Mouse (Mus musculus) layer of hippocampus, postnatal 10 days (tissue): Measurements from ENCODE around the gene Gm4791. TPM values are rescaled to one million over a fixed set of nuclear protein-coding genes. Genes with fewer than 3 reads are reported as not detected.

Source experiments
- DNase-seq, 2 experiments: peaks; one replicate each; pipeline ENCODE4 v3.0.0; 2021; ENCODE audit warnings: low spot score in 2 of 2
- long read RNA-seq: library from polyadenylated mRNA; stranded (forward); transcript quantifications from one replicate; pipeline ENCODE4 v2.0.0, GENCODE M21; 2023
- total RNA-seq, 2 experiments: library from RNA; stranded (reverse); gene quantifications; 2 replicates each; pipeline ENCODE4 v1.2.3; 2021

The Gm4791 gene
- total RNA-seq: not detected
- long read RNA-seq: 0 reads

DNA sequence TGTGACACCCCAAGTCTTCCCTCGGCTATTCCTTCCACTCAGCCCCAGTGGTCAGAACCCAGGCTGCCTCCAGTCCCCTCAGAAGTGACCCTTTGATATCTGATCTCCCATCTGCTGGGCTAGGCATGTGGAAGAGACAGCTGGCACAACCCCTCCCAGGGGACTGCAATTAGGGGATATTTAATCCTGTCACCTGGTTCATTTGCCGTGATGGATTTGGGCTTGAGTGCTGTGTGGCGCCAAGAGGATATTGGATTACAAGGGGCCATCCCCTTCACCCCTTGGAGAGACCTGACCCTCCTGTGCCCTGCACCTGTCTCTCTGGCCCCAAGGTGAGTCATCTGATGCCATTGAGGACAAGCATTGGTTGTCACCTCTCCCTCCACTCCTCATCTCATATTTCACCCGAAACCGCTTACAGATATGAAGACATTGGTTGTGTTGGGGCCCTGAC, at the start of gene Gm4791:
Gm4791 (plus strand) TSS at position 404 of the 454 bp plus-strand sequence.
- no peak for DNase-seq

DNA sequence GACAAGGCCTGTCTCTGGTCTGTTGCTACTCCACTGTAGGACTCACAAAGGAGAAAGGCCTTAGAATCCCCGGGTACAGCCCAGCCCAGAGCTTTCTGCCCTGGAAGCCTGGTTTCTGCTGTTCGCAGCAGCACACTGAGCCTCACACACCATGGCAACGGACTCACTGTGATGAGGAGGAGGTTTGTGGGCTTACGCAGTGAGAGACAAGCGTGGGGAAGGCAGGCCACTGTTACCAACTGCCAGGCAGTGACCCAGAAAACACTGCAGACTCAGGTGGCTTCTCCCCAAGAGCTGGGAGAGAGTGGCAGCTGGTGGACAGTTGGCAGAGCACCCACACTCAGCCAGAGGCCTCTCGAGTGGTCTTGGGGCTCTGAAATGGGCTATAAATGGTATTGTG, 42.3 kb upstream of the Gm4791 start:
- DNase-seq: peak; percentile 29 to 37

DNA sequence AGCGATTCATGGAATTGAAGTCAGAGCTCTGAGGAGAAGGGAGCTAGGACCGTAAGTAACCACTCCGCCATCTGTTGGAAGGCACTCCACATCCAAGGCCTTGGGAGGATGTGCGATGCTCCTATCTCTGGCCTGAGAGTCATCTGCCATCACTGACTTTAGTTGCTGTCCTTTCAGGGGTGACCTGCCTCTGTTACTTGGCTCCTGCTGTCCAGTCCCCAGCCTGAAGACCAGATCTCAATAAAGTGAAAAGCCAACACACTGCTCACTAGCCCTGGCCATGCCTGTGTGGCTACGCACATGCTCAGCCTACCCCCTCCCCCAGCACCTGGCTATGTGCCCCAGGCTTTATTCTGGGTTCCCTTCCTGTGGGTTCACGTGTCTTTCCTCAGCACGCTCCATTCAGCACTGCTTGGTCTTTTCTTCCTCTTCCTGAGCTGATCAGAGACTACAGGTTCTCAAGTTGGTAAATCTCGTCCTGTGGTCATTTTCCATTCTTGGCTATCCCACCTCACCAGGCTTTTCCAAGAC, 41.1 kb upstream of the Gm4791 start:
- DNase-seq: peak in 1 of 2 experiments; percentile 14

DNA sequence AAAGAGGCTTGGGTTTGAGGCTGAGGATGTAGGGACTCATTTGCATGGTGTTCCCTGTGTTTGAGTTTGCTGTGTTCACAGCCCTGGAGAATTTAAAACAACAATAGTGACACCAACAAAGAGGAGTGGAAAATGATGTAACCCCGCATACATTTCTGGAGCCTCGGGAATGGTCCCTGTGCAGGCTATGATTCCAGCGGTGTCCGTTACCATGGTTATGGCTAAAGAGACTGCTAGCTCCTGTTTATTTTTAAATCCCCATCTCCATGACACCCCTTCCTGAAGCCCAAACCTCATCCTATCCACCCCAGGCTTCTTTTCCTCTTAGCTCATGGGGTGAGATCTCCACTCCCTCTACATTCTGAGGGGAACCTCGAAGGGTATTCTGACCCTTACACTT, 32.5 kb upstream of the Gm4791 start:
- no peak for DNase-seq

DNA sequence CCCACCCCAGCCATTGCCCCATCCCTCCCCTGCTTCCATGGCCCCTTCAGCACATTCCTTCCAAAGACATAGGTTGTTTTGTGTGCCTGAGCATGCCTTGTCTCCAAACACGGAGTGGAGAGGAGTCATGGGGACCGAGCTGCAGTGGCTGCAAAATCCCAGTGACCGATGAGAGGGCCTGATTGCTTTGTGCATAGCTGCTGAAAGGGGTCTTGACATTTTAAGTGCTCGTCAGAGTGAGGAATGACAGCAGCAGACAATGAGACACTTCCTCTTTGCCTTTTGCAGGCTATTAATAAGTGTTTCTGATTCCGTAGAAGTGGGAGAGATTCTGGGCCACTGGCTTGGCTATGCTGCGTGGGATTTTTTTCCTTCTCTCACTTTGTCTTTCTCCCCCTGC, 29.6 kb upstream of the Gm4791 start:
- DNase-seq: no peak

DNA sequence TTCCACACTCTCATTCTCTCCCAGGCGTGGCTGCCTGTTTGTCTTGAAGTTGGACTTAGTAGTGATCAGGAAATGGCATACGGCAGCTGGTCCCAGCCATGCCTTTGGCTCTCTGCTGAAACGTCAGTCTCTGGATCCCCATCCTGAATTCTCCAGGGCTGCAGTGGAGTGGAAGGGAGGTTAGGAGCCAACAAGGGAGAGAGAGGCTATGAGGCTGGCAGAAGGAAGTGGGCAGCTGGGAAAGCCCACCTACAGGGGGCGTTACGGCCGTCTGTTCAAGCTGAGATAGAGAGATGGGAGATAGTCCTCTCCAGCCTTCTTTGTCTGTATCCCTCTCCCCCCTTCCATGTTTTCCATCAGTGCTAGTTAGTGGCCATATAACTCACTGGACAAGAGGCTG, 29.1 kb upstream of the Gm4791 start:
- DNase-seq: no peak

DNA sequence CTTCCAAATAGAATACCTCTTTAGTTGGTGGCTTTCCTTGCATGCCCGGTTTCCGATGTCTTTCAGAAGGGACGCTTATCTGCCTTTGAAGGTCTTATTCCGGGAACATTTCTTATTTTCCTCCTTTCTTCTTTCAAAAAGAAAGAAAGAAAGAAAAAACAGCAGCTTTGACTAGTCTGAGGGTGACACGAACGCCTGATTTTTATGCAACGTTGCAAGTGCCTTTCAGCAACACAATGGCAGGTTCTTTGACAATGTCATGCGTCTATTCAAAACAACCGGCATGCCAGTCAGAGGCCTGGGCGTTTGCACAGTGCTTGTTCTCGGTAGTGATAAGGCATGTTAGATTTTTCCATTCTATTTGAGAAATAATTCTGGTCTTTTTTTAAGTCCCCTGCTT, 19.7 kb upstream of the Gm4791 start:
- no peak for DNase-seq

DNA sequence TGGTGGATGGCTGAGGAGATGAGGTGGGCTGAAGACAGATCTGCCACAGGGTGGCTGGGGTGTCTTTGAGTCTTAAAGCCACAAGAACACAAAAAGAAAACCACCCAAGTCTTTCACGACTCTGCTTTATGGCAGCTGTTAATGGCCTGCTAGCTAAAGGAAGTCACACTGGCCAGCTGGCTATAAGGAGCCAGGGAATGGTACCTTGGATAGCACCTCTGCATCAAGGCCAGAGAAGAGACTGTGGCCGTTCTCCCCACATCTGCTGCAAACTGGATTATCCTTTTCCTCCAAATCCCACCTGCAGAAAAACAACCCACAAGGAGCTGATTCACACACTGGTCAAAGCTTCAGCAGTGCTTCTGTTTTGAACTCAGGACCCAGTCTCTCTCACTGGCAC, 18.4 kb upstream of the Gm4791 start:
- no peak for DNase-seq

DNA sequence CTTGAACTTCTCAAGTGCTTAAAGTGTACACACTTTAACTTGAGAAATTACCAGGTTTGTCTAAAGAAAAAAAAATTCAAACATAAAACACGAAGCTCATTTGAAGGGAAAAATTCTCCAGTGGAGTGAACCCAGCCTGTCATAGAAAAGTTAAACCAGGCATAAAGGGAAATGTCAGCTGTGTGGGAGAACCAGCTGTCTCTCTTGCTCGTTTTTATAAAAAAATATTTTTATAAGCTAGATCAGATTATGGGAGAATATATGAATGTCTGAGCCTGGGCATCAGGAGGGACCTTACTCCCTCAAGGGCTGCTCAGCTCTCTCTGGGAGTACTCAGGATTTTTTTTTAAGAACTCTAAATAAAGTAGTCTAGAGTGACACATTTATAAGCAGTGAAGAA, 15.1 kb upstream of the Gm4791 start:
- no peak for DNase-seq

DNA sequence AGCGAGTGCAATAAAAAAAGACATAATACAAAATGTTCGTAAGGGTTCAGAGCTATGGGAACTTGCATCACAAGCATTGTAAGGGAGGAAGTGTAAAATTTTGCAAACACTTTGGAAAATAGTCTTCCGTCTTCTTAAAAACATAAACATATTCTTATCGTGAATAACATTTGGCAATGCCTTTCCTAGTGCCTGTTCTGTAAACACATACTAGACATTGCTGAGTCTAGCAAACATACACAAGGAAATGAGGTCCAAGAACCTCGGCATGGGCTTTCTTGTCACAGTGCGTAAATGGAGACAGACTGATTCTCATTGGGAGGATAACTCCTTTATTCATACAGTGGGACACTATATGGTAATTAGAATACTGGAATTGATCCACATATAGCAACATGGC, 43.0 kb downstream of the Gm4791 start:
- no peak for DNase-seq
